Mouse (Mus musculus): ENCODE measurements around the gene Agrp.

Agrp gene

DNA sequence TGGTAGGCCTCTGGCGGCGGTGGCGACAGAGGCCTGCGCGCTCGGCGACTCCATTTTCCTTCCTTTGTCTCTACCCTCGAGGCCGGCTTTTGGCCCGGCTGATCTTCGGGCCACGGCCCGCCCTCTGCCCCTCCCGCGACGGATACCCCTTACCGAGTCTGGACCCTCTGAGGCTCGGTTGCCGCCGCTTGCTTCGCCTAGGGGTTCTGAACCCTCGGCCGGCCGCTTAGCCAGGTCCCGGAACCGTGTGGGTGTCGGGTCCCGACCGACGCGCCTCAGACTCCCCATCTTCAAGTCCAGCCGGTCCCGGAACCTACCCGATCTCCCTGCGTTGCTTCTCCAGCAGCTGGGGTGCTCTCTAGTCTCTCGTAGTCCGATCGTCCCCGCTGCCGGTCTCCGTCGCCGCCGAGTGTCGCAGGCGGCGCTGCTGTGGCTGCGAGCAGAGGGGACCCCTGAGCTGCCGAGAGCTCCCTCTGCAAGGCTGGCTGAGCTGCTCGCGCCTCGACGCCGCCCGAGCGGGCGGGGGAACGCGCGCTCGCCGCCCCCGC is at the start of gene Agrp:
TSS of gene Agrp (minus strand) at position 431 of the 548 bp plus-strand sequence.
- DNase-seq: peak; percentile 62

- no peak for DNase-seq
Observed at GRCm38 (mm10) chr8:105686551-105686950, 49.4 kb upstream of the Agrp start.

- peak; percentile 61 for DNase-seq
Observed at GRCm38 (mm10) chr8:105685796-105686308, 48.7 kb upstream of the Agrp start, which contains the start of gene Carmil2. TSS of gene Carmil2 (plus strand) at chr8:105686274.

- no peak for DNase-seq
Observed at GRCm38 (mm10) chr8:105685325-105685724, 48.1 kb upstream of the Agrp start.

- DNase-seq: no peak
Observed at GRCm38 (mm10) chr8:105677891-105678290, 40.7 kb upstream of the Agrp start.

DNA sequence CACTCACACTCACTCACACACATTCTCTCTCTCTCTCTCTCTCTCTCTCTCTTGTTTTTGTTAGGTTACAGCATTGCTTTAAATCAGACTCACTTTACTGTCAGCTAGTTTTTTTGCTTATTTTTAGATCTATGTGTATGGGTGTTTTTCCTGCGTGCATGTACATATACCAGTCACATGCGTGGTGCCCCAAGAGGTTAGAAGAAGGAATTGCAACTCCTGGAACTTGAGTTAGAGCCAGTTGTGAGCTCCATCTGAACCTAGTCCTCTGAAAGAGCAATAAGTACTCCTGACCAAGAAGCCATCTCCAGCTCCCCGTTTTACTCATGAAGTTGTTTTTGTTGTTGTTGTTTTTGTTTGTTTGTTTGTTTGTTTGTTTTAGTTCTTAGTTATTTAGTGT is 24.0 kb upstream of the Agrp start:
- DNase-seq: peak; percentile 36

DNA sequence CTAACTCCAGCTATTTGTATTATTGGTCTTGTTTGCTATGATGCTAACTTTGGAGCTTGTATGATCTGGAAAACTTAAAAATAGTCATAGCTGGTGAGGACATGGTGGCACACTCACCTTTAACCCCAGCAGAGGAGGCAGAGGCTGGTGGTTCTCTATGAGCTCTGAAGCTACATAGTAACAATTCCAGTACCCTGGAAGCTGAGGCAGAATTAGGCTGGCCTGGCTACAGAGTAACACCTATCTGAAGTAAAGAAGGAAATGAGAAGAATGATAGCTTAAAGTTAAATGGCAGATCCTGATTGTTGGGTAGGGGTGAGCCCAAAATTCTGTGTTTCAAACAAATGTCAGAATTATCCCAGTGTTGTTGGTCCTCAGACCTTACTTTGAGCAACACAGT is 20.4 kb upstream of the Agrp start:
- no peak for DNase-seq

DNA sequence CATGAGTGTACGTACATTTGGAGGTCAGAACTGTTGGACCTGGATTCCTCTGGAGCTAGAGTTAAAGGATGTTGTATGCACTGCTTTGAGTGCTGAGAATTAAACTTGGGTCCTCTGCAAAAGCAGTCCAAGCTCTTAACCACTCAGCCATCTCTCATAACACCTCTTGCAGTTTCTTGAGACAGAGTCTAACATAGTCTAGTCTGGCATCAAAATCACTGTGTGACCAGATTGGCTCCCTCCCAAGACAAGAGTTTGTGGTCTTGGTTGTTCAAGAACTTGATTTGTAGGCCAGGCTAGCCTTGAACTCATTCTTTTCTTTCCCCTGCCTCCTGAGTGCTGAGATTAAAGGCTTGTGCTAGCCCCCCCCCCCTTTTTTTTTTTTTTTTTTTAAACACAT is 11.7 kb upstream of the Agrp start:
- no peak for DNase-seq

GRCm38 (mm10) chr8:105645205-105645604 is 8.0 kb upstream of the Agrp start:
- DNase-seq: no peak

DNA sequence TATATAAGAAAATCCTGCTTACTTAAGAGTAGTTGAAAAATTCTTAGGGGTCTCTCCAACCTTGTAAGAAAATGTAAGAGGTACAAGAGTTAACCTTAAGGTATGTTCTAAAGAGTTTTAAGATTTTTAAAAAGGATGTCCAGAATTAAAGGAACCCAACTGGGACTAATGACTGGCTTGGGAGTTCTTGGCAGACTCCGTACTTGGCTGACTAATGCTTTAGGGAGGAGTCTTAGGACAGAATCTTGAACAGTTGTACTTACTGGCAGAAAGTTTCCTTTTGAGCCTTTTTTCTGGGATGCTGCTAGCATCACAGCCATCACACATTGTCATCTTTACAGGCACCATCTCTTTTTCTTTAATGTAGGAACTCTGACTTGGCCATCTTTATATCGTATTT is 3.3 kb upstream of the Agrp start:
- no peak for DNase-seq

DNA sequence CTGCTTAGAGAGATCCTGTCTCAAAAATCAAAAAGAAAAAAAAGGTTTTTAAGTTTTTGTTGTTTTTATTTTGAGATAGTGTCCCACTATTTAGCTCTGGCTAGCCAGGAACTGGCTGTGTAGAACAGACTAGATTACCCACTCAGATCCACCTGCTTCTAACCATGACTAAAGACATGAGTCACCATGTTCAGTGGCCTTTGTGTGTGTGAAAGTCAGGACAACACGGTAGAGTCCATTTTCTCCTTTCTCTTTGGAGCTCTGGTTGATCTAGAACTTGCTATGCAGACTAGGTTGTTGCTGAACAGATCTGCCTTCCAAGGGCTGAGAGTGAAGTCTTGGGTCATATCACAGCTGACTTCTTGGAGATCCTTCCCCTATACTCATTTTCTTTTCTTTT is 2.6 kb upstream of the Agrp start:
- no peak for DNase-seq

GRCm38 (mm10) chr8:105638510-105638909 is 1.3 kb upstream of the Agrp start:
- no peak for DNase-seq

DNA sequence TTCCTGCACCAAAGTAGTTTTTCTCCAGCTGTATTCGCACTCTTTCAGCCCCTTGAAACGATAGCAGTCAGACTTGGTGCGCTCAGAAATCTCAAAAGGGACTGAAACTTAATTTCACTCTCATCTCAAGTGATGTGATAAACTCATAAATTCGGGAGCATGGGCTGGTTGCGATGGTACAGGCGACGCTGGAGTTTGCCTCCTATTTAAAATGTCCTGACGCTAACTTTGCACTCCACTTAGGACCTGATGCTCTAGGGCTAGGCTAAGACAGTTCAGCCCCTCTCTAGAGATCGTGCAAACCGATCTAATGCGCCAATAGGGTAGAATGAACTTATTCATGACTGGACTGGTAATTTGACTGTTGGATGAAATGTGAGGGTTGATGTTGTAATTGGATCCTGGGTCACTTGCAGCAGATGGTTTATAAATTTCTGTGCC is 428 bp upstream of the Agrp start:
- DNase-seq: no peak

GRCm38 (mm10) chr8:105636018-105636962 is 903 bp downstream of the Agrp start, which contains the start of gene Ctcf:
TSS of gene Ctcf (plus strand) at chr8:105636568.
- DNase-seq: peak; percentile 95

GRCm38 (mm10) chr8:105635481-105635880 is 1.7 kb downstream of the Agrp start:
- DNase-seq: no peak

- no peak for DNase-seq
Observed at GRCm38 (mm10) chr8:105634771-105635458, 2.3 kb downstream of the Agrp start.

DNA sequence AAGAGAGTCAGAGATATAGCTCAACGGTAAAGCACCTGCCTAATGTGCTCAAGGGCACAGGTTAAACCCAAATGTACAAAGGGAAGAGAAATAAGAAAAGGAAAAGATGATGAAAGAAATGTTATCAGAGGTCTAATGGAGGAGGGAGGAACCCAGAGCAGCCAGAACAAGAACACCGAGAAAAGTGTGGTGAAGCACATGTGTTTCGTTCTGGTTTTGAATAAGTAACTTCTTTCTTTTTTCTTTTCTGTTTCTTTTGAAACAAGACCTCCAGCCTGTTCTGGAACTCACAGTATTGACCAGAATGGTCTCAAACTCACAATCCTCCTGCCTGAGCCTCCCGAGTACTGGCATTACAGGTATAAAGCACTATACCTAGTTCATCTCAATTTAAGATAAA is 7.9 kb downstream of the Agrp start:
- no peak for DNase-seq

- DNase-seq: no peak
Observed at GRCm38 (mm10) chr8:105626086-105626485, 11.1 kb downstream of the Agrp start.

- no peak for DNase-seq
Observed at GRCm38 (mm10) chr8:105624831-105625230, 12.4 kb downstream of the Agrp start.

DNA sequence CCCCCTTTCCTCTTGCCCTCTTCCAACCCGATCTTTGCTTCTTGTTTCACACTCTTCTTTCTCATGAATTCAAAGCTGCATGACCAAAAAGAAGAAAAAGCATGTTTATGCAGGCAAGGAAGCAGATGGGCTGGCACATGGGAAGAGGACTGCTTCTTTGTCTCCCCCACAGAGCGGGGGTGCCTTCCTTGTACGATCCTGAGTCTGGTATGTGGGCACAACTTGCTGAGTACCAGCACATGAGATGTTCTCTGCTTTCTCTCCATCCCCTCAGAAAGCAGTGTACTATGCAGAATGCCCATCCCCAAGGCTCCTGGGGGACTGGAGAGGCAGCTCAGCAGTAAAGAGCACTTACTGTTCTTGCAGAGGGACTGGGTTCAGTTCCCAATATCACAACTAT is 12.8 kb downstream of the Agrp start:
- DNase-seq: no peak

DNA sequence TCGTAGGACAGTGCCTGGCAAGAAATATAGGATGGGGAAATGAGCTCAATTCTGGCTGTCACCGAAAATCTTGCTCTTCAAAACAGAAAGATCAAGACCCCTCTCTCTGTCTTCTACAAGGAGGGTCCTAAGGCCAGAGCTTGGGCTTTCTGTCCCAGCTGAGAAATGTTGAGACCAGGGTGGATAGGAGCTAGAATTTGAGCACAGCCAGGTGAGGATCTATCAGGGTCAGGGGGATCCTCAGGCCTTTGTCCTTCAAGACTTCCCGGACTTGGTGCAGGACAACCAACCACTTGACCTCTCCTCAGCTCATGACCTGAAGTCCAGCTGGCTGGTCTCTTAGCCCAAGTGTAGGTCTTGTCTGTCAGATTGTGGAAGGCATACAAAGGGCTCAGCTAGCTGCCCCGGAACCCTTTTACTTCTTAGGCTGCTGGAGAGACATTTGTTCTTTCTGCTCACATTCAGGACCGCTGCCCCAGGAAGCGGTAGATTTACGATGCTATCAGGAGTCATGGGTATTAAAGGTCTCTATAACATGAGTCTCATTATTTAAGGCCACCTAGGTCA is 13.4 kb downstream of the Agrp start:
- DNase-seq: no peak

DNA sequence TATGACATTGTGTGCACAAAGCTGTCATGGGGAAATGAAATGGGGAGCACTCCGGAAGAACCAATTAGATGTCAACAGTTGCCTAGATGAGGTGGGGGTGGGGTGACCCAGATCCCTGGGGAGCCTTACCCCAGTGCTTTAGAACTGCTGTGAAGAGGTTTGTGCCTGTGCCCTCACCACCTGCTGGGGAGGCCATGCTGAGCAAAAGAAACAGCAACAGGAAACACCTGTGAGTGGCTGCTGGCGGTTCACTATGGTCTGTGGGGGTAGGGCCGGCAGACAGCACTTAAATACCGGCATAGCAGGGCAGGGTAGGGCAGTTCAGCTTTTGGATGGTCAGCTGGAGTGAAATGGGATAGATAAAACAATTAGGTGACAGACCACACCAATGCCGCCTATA is 14.1 kb downstream of the Agrp start:
- DNase-seq: no peak

- peak; percentile 97 for DNase-seq
Observed at GRCm38 (mm10) chr8:105622421-105622920, 14.7 kb downstream of the Agrp start.
